Mouse (Mus musculus): Measurements from ENCODE around the gene Synpo2. TPM values are rescaled to one million over a fixed set of nuclear protein-coding genes. Genes with fewer than 3 reads are reported as not detected.

Synpo2 gene
- polyA plus RNA-seq, 1 experiment from 2014 or later, result 36.8 TPM

- no peak overlapping the region for H3K27ac ChIP-seq
- H3K9me3 ChIP-seq, result no peaks in the 10 kb centered on the region
- 14% methylated on average over 4 of the region's 4 CpGs for WGBS
- peaks cover 29% of the 10 kb centered on the region for H3K4me1 ChIP-seq (replicated peaks)
- no peaks in the 10 kb centered on the region for H3K27me3 ChIP-seq (replicated peaks)
- H3K36me3 ChIP-seq, result no peaks in the 10 kb centered on the region
- H3K4me2 ChIP-seq (replicated peaks), result no peak overlapping the region
- no peak for ATAC-seq
- H3K9ac ChIP-seq, result no peak overlapping the region
- H3K4me3 ChIP-seq (replicated peaks), result no peak overlapping the region
Measured at GRCm38 (mm10) chr3:123160792-123161191, 75.2 kb downstream of the Synpo2 start.

- 28% methylated on average over 9 of the region's 9 CpGs for WGBS
- ATAC-seq, result peak; percentile 54; the same call in 1 of the 2 replicates
- Histone ChIP-seq H3K4me2 (replicated peaks) (no peak overlapping the region), H3K27me3 (replicated peaks) (no peaks in the 10 kb centered on the region), H3K4me1 (replicated peaks) (peaks cover 18% of the 10 kb centered on the region), H3K9ac (no peak overlapping the region), H3K4me3 (replicated peaks) (no peak overlapping the region), H3K36me3 (no peaks in the 10 kb centered on the region), H3K9me3 (no peaks in the 10 kb centered on the region), H3K27ac (peak overlapping the region; percentile 11; the same call in 1 of the 2 replicates)
Measured at GRCm38 (mm10) chr3:123159139-123159824, 76.7 kb downstream of the Synpo2 start.

- H3K27me3 ChIP-seq (replicated peaks), result no peaks in the 10 kb centered on the region
- 34% methylated on average over 6 of the region's 6 CpGs for WGBS
- H3K27ac ChIP-seq, result 0 out of 2 replicates have a peak overlapping the region, but pooled peaks have one; percentile 2
- no peak overlapping the region for H3K4me2 ChIP-seq (replicated peaks)
- no peaks in the 10 kb centered on the region for H3K36me3 ChIP-seq
- H3K9ac ChIP-seq, result no peak overlapping the region
- H3K9me3 ChIP-seq, result no peaks in the 10 kb centered on the region
- ATAC-seq, result no peak
- H3K4me3 ChIP-seq (replicated peaks), result no peak overlapping the region
- peaks cover 16% of the 10 kb centered on the region for H3K4me1 ChIP-seq (replicated peaks)
Measured at GRCm38 (mm10) chr3:123158579-123158978, 77.4 kb downstream of the Synpo2 start.

- H3K9ac ChIP-seq, result no peak overlapping the region
- no peaks in the 10 kb centered on the region for H3K9me3 ChIP-seq
- no peak overlapping the region for H3K4me3 ChIP-seq (replicated peaks)
- no peak for ATAC-seq
- no peaks in the 10 kb centered on the region for H3K27me3 ChIP-seq (replicated peaks)
- WGBS, result 82% methylated on average over 8 of the region's 8 CpGs
- no peak overlapping the region for H3K27ac ChIP-seq
- no peaks in the 10 kb centered on the region for H3K36me3 ChIP-seq
- H3K4me2 ChIP-seq (replicated peaks), result no peak overlapping the region
- H3K4me1 ChIP-seq (replicated peaks), result no peaks in the 10 kb centered on the region; the same call in none of the 2 replicates
Measured at GRCm38 (mm10) chr3:123153337-123153736, 82.6 kb downstream of the Synpo2 start.

GRCm38 (mm10) chr3:123152911-123153310 lies 83.0 kb downstream of the Synpo2 start:
- WGBS, result 83% methylated on average over 5 of the region's 5 CpGs
- no peak for ATAC-seq

GRCm38 (mm10) chr3:123150523-123151135 lies 85.3 kb downstream of the Synpo2 start:
- no peak for ATAC-seq
- Histone ChIP-seq H3K27ac (no peak overlapping the region), H3K4me1 (replicated peaks) (no peaks in the 10 kb centered on the region; the same call in none of the 2 replicates), H3K27me3 (replicated peaks) (no peaks in the 10 kb centered on the region), H3K9ac (no peak overlapping the region), H3K36me3 (no peaks in the 10 kb centered on the region), H3K4me2 (replicated peaks) (no peak overlapping the region), H3K9me3 (no peaks in the 10 kb centered on the region), H3K4me3 (replicated peaks) (no peak overlapping the region)
- 56% methylated on average over 8 of the region's 8 CpGs for WGBS

More at GRCm38 (mm10) chr3:123152911-123153310, 83.0 kb downstream of the Synpo2 start:
- no peaks in the 10 kb centered on the region for H3K9me3 ChIP-seq
- no peaks in the 10 kb centered on the region for H3K36me3 ChIP-seq
- no peaks in the 10 kb centered on the region; the same call in none of the 2 replicates for H3K4me1 ChIP-seq (replicated peaks)
- no peak overlapping the region for H3K9ac ChIP-seq
- H3K27me3 ChIP-seq (replicated peaks), result no peaks in the 10 kb centered on the region
- no peak overlapping the region for H3K4me2 ChIP-seq (replicated peaks)
- H3K4me3 ChIP-seq (replicated peaks), result no peak overlapping the region
- no peak overlapping the region for H3K27ac ChIP-seq

GRCm38 (mm10) chr3:123149380-123150162 lies 86.4 kb downstream of the Synpo2 start:
- no peak overlapping the region for H3K4me2 ChIP-seq (replicated peaks)
- H3K4me3 ChIP-seq (replicated peaks), result no peak overlapping the region
- H3K9ac ChIP-seq, result no peak overlapping the region
- no peaks in the 10 kb centered on the region for H3K36me3 ChIP-seq
- no peak overlapping the region for H3K27ac ChIP-seq
- H3K9me3 ChIP-seq, result no peaks in the 10 kb centered on the region
- no peaks in the 10 kb centered on the region; the same call in none of the 2 replicates for H3K4me1 ChIP-seq (replicated peaks)
- no peak for ATAC-seq
- H3K27me3 ChIP-seq (replicated peaks), result no peaks in the 10 kb centered on the region
- 56% methylated on average over 10 of the region's 10 CpGs for WGBS

- Histone ChIP-seq H3K4me1 (replicated peaks) (no peaks in the 10 kb centered on the region; the same call in 1 of the 2 replicates), H3K4me3 (replicated peaks) (no peak overlapping the region), H3K4me2 (replicated peaks) (no peak overlapping the region), H3K9me3 (no peaks in the 10 kb centered on the region), H3K27me3 (replicated peaks) (no peaks in the 10 kb centered on the region), H3K9ac (no peak overlapping the region), H3K27ac (no peak overlapping the region), H3K36me3 (no peaks in the 10 kb centered on the region)
- WGBS, result 84% methylated on average over 3 of the region's 3 CpGs
- no peak for ATAC-seq
Measured at GRCm38 (mm10) chr3:123148641-123149040, 87.3 kb downstream of the Synpo2 start.

GRCm38 (mm10) chr3:123146557-123146956 lies 89.4 kb downstream of the Synpo2 start:
- no peaks in the 10 kb centered on the region; the same call in 1 of the 2 replicates for H3K4me1 ChIP-seq (replicated peaks)
- 77% methylated on average over 8 of the region's 8 CpGs for WGBS
- no peaks in the 10 kb centered on the region for H3K9me3 ChIP-seq
- H3K27me3 ChIP-seq (replicated peaks), result no peaks in the 10 kb centered on the region
- H3K9ac ChIP-seq, result no peak overlapping the region
- H3K4me2 ChIP-seq (replicated peaks), result no peak overlapping the region
- ATAC-seq, result no peak
- no peak overlapping the region for H3K27ac ChIP-seq
- H3K4me3 ChIP-seq (replicated peaks), result no peak overlapping the region
- H3K36me3 ChIP-seq, result no peaks in the 10 kb centered on the region

GRCm38 (mm10) chr3:123145942-123146341 lies 90.0 kb downstream of the Synpo2 start:
- WGBS, result 88% methylated on average over 4 of the region's 4 CpGs
- ATAC-seq, result no peak
- Histone ChIP-seq H3K4me1 (replicated peaks) (peaks cover 4% of the 10 kb centered on the region; the same call in 1 of the 2 replicates), H3K4me3 (replicated peaks) (no peak overlapping the region), H3K27me3 (replicated peaks) (no peaks in the 10 kb centered on the region), H3K4me2 (replicated peaks) (no peak overlapping the region), H3K9ac (no peak overlapping the region), H3K9me3 (no peaks in the 10 kb centered on the region), H3K27ac (no peak overlapping the region), H3K36me3 (no peaks in the 10 kb centered on the region)

GRCm38 (mm10) chr3:123143412-123143811 lies 92.5 kb downstream of the Synpo2 start:
- Histone ChIP-seq H3K36me3 (no peaks in the 10 kb centered on the region), H3K4me3 (replicated peaks) (no peak overlapping the region), H3K9me3 (no peaks in the 10 kb centered on the region), H3K27ac (no peak overlapping the region), H3K9ac (no peak overlapping the region), H3K27me3 (replicated peaks) (no peaks in the 10 kb centered on the region), H3K4me2 (replicated peaks) (no peak overlapping the region), H3K4me1 (replicated peaks) (peaks cover 8% of the 10 kb centered on the region; the same call in 1 of the 2 replicates)
- WGBS, result 80% methylated on average over 6 of the region's 6 CpGs
- no peak for ATAC-seq

- ATAC-seq, result no peak
Measured at GRCm38 (mm10) chr3:123142298-123142697, 93.7 kb downstream of the Synpo2 start.

More at GRCm38 (mm10) chr3:123142298-123142697, 93.7 kb downstream of the Synpo2 start:
- Histone ChIP-seq H3K27ac (no peak overlapping the region), H3K9me3 (no peaks in the 10 kb centered on the region), H3K4me2 (replicated peaks) (no peak overlapping the region), H3K4me3 (replicated peaks) (no peak overlapping the region), H3K27me3 (replicated peaks) (no peaks in the 10 kb centered on the region), H3K36me3 (no peaks in the 10 kb centered on the region), H3K9ac (no peak overlapping the region), H3K4me1 (replicated peaks) (peaks cover 8% of the 10 kb centered on the region; the same call in 1 of the 2 replicates)
- WGBS, result 88% methylated on average over 3 of the region's 3 CpGs
